Mouse (Mus musculus) spleen, postnatal 14 days (tissue): ENCODE results near the gene Tbc1d22a.

ENCODE experiments used
- DNase-seq, 2 experiments: peaks; one replicate each; pipeline ENCODE4 v3.0.0; 2021 to 2022; ENCODE audit warnings: low spot score in 2 of 2

Tbc1d22a gene

GRCm38 (mm10) chr15:86334276-86334675 is 120.0 kb downstream of the Tbc1d22a start:
- no peak for DNase-seq

GRCm38 (mm10) chr15:86334745-86335144 is 120.5 kb downstream of the Tbc1d22a start:
- DNase-seq: no peak

GRCm38 (mm10) chr15:86335781-86336180 is 121.5 kb downstream of the Tbc1d22a start:
- DNase-seq: no peak

GRCm38 (mm10) chr15:86337726-86338125 is 123.5 kb downstream of the Tbc1d22a start:
- DNase-seq: no peak

GRCm38 (mm10) chr15:86339736-86340135 is 125.5 kb downstream of the Tbc1d22a start:
- DNase-seq: no peak

GRCm38 (mm10) chr15:86340766-86341165 is 126.5 kb downstream of the Tbc1d22a start:
- no peak for DNase-seq

- no peak for DNase-seq
Observed at GRCm38 (mm10) chr15:86342637-86343375, 128.5 kb downstream of the Tbc1d22a start.

- DNase-seq: no peak
Observed at GRCm38 (mm10) chr15:86344906-86345331, 130.7 kb downstream of the Tbc1d22a start.

GRCm38 (mm10) chr15:86345907-86346306 is 131.6 kb downstream of the Tbc1d22a start:
- DNase-seq: no peak

- no peak for DNase-seq
Observed at GRCm38 (mm10) chr15:86346606-86347005, 132.3 kb downstream of the Tbc1d22a start.

GRCm38 (mm10) chr15:86354932-86355331 is 140.7 kb downstream of the Tbc1d22a start:
- DNase-seq: no peak

GRCm38 (mm10) chr15:86355857-86356256 is 141.6 kb downstream of the Tbc1d22a start:
- DNase-seq: no peak

- no peak for DNase-seq
Observed at GRCm38 (mm10) chr15:86360376-86360775, 146.1 kb downstream of the Tbc1d22a start.

- DNase-seq: no peak
Observed at GRCm38 (mm10) chr15:86362306-86363150, 148.3 kb downstream of the Tbc1d22a start.

- DNase-seq: no peak
Observed at GRCm38 (mm10) chr15:86363841-86364295, 149.6 kb downstream of the Tbc1d22a start.

- no peak for DNase-seq
Observed at GRCm38 (mm10) chr15:86364948-86365658, 150.8 kb downstream of the Tbc1d22a start.

- no peak for DNase-seq
Observed at GRCm38 (mm10) chr15:86366726-86367125, 152.5 kb downstream of the Tbc1d22a start.

GRCm38 (mm10) chr15:86367247-86367646 is 153.0 kb downstream of the Tbc1d22a start:
- DNase-seq: no peak

- no peak for DNase-seq
Observed at GRCm38 (mm10) chr15:86370846-86371245, 156.6 kb downstream of the Tbc1d22a start.

GRCm38 (mm10) chr15:86375262-86375661 is 161.0 kb downstream of the Tbc1d22a start:
- DNase-seq: no peak

- no peak for DNase-seq
Observed at GRCm38 (mm10) chr15:86375860-86376394, 161.7 kb downstream of the Tbc1d22a start.

- DNase-seq: no peak
Observed at GRCm38 (mm10) chr15:86383278-86383677, 169.0 kb downstream of the Tbc1d22a start.
